Mouse (Mus musculus) testis, postnatal 14 days (tissue): ENCODE results near the gene Gm6020.
"Not testable (repeated sequence)": the region's sequence is repeated elsewhere in the genome, so short reads cannot be mapped to it uniquely, and the experiment has no call there.

Experiments
- DNase-seq: peaks from one replicate; pipeline ENCODE4 v3.0.0; 2021; ENCODE audit warnings: low spot score

Gene Gm6020

GRCm38 (mm10) chr19:61183590-61183989 is at the start of gene Gm6020:
Gene Gm6020 (plus strand): TSS chr19:61183890.
- DNase-seq, result not testable (repeated sequence)

GRCm38 (mm10) chr19:61138655-61139054 is 45.0 kb upstream of the Gm6020 start:
- DNase-seq, result no peak

GRCm38 (mm10) chr19:61140342-61141206 is 43.1 kb upstream of the Gm6020 start, which contains the start of gene Zfp950:
Gene Zfp950 (minus strand): TSS chr19:61140840.
- peak; percentile 87 for DNase-seq

GRCm38 (mm10) chr19:61141299-61141698 is 42.4 kb upstream of the Gm6020 start:
- no peak for DNase-seq

GRCm38 (mm10) chr19:61151372-61151700 is 32.4 kb upstream of the Gm6020 start:
- no peak for DNase-seq

- DNase-seq, result peak; percentile 17
Measured at GRCm38 (mm10) chr19:61151701-61152420, 31.8 kb upstream of the Gm6020 start.

GRCm38 (mm10) chr19:61175756-61176324 is 7.8 kb upstream of the Gm6020 start, which contains the start of gene Gm7102:
Gene Gm7102 (minus strand): TSS chr19:61176309.
- DNase-seq, result peak; percentile 12

- peak; percentile 82 for DNase-seq
Measured at GRCm38 (mm10) chr19:61199316-61199715, 15.6 kb downstream of the Gm6020 start.

GRCm38 (mm10) chr19:61199836-61200235 is 16.1 kb downstream of the Gm6020 start:
- DNase-seq, result peak; percentile 74

GRCm38 (mm10) chr19:61207506-61207905 is 23.8 kb downstream of the Gm6020 start:
- DNase-seq, result not testable (repeated sequence)

GRCm38 (mm10) chr19:61223706-61224328 is 40.1 kb downstream of the Gm6020 start:
- no peak for DNase-seq

- DNase-seq, result peak; percentile 66
Measured at GRCm38 (mm10) chr19:61224678-61225525, 41.2 kb downstream of the Gm6020 start.

GRCm38 (mm10) chr19:61225526-61226400 is 42.1 kb downstream of the Gm6020 start:
- peak; percentile 98 for DNase-seq

GRCm38 (mm10) chr19:61226401-61226927 is 42.8 kb downstream of the Gm6020 start:
- no peak for DNase-seq

- DNase-seq, result peak; percentile 93
Measured at GRCm38 (mm10) chr19:61226928-61227854, 43.5 kb downstream of the Gm6020 start.

- peak; percentile 64 for DNase-seq
Measured at GRCm38 (mm10) chr19:61227941-61228701, 44.4 kb downstream of the Gm6020 start, which contains the start of gene Csf2ra. Gene Csf2ra (minus strand): TSS chr19:61228429.
